Mouse (Mus musculus) megakaryocyte-erythroid progenitor cell, adult 5 weeks (primary cell): Measurements from ENCODE around the gene Tmem101. TPM values are rescaled to one million over a fixed set of nuclear protein-coding genes. Genes with fewer than 3 reads are reported as not detected.

Experiments
- polyA plus RNA-seq: library from polyadenylated mRNA; stranded (reverse); fragments of >175 nt; gene quantifications from 2 replicates; pipeline ENCODE4 v1.2.3, GENCODE M21; 2012

Tmem101 gene
- polyA plus RNA-seq, result 7.9 and 11.8 TPM in 2 replicates

GRCm38 (mm10) chr11:102156039-102156785 lies at the start of gene Tmem101:
Tmem101 (minus strand) TSS chr11:102156404.

DNA sequence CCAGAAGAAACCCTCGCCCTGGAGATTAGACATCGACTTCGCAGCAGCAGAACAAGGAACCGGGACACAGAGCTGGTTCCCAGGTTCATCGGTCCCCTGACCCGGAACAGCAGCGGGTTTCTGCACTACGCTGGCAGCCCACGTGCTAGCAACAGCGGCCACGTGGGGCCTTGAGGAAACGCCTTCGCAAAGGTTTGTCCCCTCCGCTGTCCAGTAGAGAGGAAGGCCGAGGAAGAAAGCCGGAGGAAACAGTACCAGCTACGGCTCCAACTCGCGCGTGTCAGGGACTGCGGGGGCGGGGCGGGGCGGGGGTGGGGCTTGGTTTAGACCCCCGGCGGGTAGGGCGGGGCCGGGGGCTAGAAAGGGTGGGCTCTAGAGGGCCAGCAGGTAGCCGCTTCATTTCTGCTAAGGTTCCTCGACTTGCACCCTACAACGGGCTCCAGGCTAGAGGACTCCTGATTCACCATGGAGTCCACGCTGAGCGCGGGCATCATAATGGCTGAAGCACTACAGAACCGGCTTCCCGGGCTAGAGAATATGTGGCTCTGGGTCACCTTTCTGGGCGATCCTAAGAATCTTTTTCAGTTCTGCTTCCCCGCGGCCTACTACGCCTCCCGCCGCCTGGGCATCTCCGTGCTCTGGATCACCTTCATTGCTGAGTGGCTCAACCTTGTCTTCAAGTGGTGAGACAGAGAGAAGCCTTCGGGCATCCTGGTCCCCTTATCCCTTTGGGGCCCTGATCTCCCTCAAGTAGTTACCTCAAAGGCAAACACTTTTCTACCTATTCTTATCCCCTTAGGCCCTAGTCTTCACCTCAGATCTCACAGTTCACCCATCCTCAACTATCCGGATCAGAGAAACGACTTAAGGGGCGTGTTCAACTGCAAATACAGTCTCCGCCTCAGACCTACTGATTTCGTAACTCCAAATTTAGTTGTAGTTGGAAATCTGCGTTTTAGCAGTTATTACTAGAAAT lies 33.5 kb upstream of the Tmem101 start, which contains the start of gene G6pc3:
Gene G6pc3, plus strand, starts transcription at position 160 of the 976 bp plus-strand sequence.

DNA sequence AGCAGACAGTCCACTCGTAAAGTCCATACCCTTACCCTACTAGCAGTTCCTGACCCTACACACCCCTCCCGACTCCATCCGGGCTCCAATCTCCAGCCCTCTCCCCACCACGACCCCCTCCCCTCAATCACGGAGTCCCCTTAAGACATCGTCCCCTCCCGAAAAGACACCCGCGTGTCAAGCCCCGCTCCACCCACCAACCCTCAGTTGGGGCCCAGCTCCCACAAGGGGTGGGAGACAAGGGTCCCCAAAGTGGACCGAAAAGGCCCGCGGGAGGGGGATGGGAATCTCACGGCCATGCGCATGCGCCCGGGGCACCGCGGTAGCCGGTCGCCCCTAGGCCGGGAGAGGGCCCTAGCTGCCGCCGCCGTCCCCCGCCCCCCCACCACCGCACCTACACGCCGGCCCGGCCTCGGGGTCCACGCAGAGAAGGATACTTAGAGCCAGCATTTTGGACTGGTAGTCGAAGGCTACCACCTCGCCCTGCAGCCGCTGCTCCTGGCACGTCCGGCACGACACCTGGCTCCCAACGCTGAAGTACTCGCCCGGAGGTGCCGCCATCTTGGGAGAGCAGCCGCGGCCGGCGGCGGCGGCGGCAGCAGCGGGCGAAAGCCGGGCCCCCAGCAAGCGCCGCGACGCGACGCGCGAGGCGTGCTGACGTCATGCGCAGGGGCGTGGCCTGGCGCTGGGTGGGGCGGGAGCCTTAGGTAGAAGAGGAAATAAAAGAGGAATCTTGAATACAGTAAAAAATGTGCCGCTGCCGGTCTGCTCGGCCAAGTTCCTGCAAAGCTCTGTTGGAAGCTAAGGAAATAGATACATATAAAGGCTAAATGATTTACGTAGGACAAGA lies 28.7 kb upstream of the Tmem101 start, which contains the start of gene Lsm12:
Gene Lsm12, minus strand, starts transcription at position 651 of the 850 bp plus-strand sequence.

GRCm38 (mm10) chr11:102145471-102146001 lies 10.7 kb downstream of the Tmem101 start, which contains the start of gene Nags:
Nags (plus strand) TSS chr11:102145513.

GRCm38 (mm10) chr11:102107732-102108131 lies 48.5 kb downstream of the Tmem101 start, which contains the start of gene Pyy:
Pyy (minus strand) TSS chr11:102107832.

Other genes starting within 250 kb of the Tmem101 start
- gene Sost, start 189.4 kb downstream of the Tmem101 start, polyA plus RNA-seq, result 0.04 and 0.06 TPM in 2 replicates
- gene Cfap97d1, start 172.1 kb downstream of the Tmem101 start, polyA plus RNA-seq, result not detected in 2 replicates
- 9.9 and 11.0 TPM in 2 replicates for gene Dusp3, start 169.4 kb downstream of the Tmem101 start, polyA plus RNA-seq
- 0.08 TPM in 1 of 2 replicates, not detected in the other for gene Mpp3, start 127.9 kb downstream of the Tmem101 start, polyA plus RNA-seq
- gene Cd300lg, start 114.9 kb downstream of the Tmem101 start, polyA plus RNA-seq, result 1.2 and 1.8 TPM in 2 replicates
- gene Mpp2, start 67.9 kb downstream of the Tmem101 start, polyA plus RNA-seq, result 2.4 TPM in 2 replicates
- not detected in 2 replicates for gene Ppy, start 55.1 kb downstream of the Tmem101 start, polyA plus RNA-seq
- gene Pyy, start 48.6 kb downstream of the Tmem101 start, polyA plus RNA-seq, result not detected in 2 replicates
- gene Nags, start 10.9 kb downstream of the Tmem101 start, polyA plus RNA-seq, result 1.1 and 1.3 TPM in 2 replicates
- gene Lsm12, start 28.9 kb upstream of the Tmem101 start, polyA plus RNA-seq, result 97.8 and 116 TPM in 2 replicates
- 57.4 and 70.2 TPM in 2 replicates for gene G6pc3, start 33.2 kb upstream of the Tmem101 start, polyA plus RNA-seq
- 158 and 159 TPM in 2 replicates for gene Hdac5, start 73.8 kb upstream of the Tmem101 start, polyA plus RNA-seq
- gene BC030867, start 92.5 kb upstream of the Tmem101 start, polyA plus RNA-seq, result 8.4 and 10.1 TPM in 2 replicates
- gene Asb16, start 112.3 kb upstream of the Tmem101 start, polyA plus RNA-seq, result 0.81 and 1.0 TPM in 2 replicates
- 36.1 and 37.7 TPM in 2 replicates for gene Tmub2, start 128.5 kb upstream of the Tmem101 start, polyA plus RNA-seq
- 94.8 and 103 TPM in 2 replicates for gene Atxn7l3, start 140.2 kb upstream of the Tmem101 start, polyA plus RNA-seq
- 161 and 212 TPM in 2 replicates for gene Ubtf, start 163.3 kb upstream of the Tmem101 start, polyA plus RNA-seq
- 2.7 and 4.3 TPM in 2 replicates for gene Slc4a1, start 209.8 kb upstream of the Tmem101 start, polyA plus RNA-seq
- gene Rundc3a, start 237.0 kb upstream of the Tmem101 start, polyA plus RNA-seq, result 1.8 and 3.5 TPM in 2 replicates